Mouse (Mus musculus) stomach, postnatal 0 days (tissue): Measurements from ENCODE around the gene Steap3.

Experiments used
- CTCF ChIP-seq: IDR thresholded peaks from 2 replicates; pipeline ENCODE4 v1.5.1; 2016; ENCODE audit warnings: antibody characterized with exemption, low read depth, mild to moderate bottlenecking, moderate library complexity
- EP300 ChIP-seq: optimal IDR thresholded peaks from 2 replicates; pipeline ENCODE3; 2016; ENCODE audit warnings: antibody characterized with exemption

DNA sequence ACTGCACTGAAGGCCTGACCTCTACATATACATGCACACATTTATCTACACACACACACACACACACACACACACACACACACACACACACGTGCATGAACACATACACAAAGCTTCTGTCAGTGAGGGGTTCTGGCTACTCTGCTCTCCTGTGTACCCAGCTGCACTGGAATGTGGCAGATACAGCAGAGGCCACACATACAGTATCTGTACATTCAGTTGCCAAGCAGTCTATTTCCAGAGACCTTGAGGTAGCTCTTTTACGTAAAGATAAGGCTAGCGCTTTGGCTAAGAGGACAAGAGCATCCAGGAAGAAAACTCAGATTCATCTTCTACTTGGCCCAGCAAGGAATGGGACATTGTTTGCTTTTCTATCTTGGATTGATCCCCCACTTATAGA lies 4.9 kb downstream of the Steap3 start:
- no peak for TF ChIP-seq CTCF
- no peak for TF ChIP-seq EP300
